Mouse (Mus musculus): Measurements from ENCODE around the gene Gm20878. TPM values are rescaled to one million over a fixed set of nuclear protein-coding genes. Genes with fewer than 3 reads are reported as not detected.
"Not testable (repeated sequence)": the region's sequence is repeated elsewhere in the genome, so short reads cannot be mapped to it uniquely, and the experiment has no call there.

The Gm20878 gene
- polyA plus RNA-seq (2014; fragmentation: Nextera tagmentation; extraction: Ambion mirVana): 1.1 and 1.2 TPM in 2 replicates

- H3K9me3 ChIP-seq (ENCODE audit: control insufficient read depth, low read length); ATAC-seq (ENCODE audit: insufficient number of reproducible peaks, insufficient read depth, low FRiP score, low read depth); H3K9ac ChIP-seq (ENCODE audit: low read length); H3K36me3 ChIP-seq (ENCODE audit: control insufficient read depth, insufficient read depth, low read length); H3K4me1 ChIP-seq (ENCODE audit: control insufficient read depth in 2 of 2, insufficient read depth in 2 of 2, low read length in 2 of 2); H3K27ac ChIP-seq (replicated peaks in 1 of 2; ENCODE audit: control insufficient read depth in 1 of 2, insufficient read depth in 1 of 2, low read depth in 2 of 2, low read length in 2 of 2); H3K27me3 ChIP-seq (ENCODE audit: control insufficient read depth, insufficient read depth, low read length); H3K4me3 ChIP-seq (ENCODE audit: control insufficient read depth in 1 of 2, insufficient read depth in 1 of 2, low read depth in 1 of 2, low read length in 2 of 2); H3K4me2 ChIP-seq (ENCODE audit: low read length): not testable (repeated sequence)
- no CpG with 5 or more reads among the region's 8 CpGs for WGBS
Measured at GRCm38 (mm10) chr4:41941272-41941671, at the start of gene Gm20878. Gene Gm20878, plus strand, starts transcription at chr4:41941572.

- H3K4me1 ChIP-seq (ENCODE audit: control insufficient read depth in 2 of 2, insufficient read depth in 2 of 2, low read length in 2 of 2); H3K4me3 ChIP-seq (ENCODE audit: control insufficient read depth in 1 of 2, insufficient read depth in 1 of 2, low read depth in 1 of 2, low read length in 2 of 2); H3K27ac ChIP-seq (replicated peaks in 1 of 2; ENCODE audit: control insufficient read depth in 1 of 2, insufficient read depth in 1 of 2, low read depth in 2 of 2, low read length in 2 of 2); H3K9me3 ChIP-seq (ENCODE audit: control insufficient read depth, low read length); H3K27me3 ChIP-seq (ENCODE audit: control insufficient read depth, insufficient read depth, low read length); H3K9ac ChIP-seq (ENCODE audit: low read length); H3K4me2 ChIP-seq (ENCODE audit: low read length); H3K36me3 ChIP-seq (ENCODE audit: control insufficient read depth, insufficient read depth, low read length); ATAC-seq (ENCODE audit: insufficient number of reproducible peaks, insufficient read depth, low FRiP score, low read depth): not testable (repeated sequence)
- WGBS: no CpG with 5 or more reads among the region's 5 CpGs
Measured at GRCm38 (mm10) chr4:41903310-41903709, 38.1 kb upstream of the Gm20878 start, which contains the start of gene Gm21541. Gene Gm21541, plus strand, starts transcription at chr4:41903610.

- ATAC-seq (ENCODE audit: insufficient number of reproducible peaks, insufficient read depth, low FRiP score, low read depth); H3K4me3 ChIP-seq (ENCODE audit: control insufficient read depth in 1 of 2, insufficient read depth in 1 of 2, low read depth in 1 of 2, low read length in 2 of 2); H3K27ac ChIP-seq (replicated peaks in 1 of 2; ENCODE audit: control insufficient read depth in 1 of 2, insufficient read depth in 1 of 2, low read depth in 2 of 2, low read length in 2 of 2); H3K9ac ChIP-seq (ENCODE audit: low read length); H3K4me2 ChIP-seq (ENCODE audit: low read length); H3K9me3 ChIP-seq (ENCODE audit: control insufficient read depth, low read length); H3K27me3 ChIP-seq (ENCODE audit: control insufficient read depth, insufficient read depth, low read length); H3K36me3 ChIP-seq (ENCODE audit: control insufficient read depth, insufficient read depth, low read length); H3K4me1 ChIP-seq (ENCODE audit: control insufficient read depth in 2 of 2, insufficient read depth in 2 of 2, low read length in 2 of 2): not testable (repeated sequence)
- WGBS: no CpG with 5 or more reads among the region's 1 CpGs
Measured at GRCm38 (mm10) chr4:41965758-41966157, 24.4 kb downstream of the Gm20878 start, which contains the start of gene Fam205a4. Gene Fam205a4, plus strand, starts transcription at chr4:41966058.

Other genes starting within 250 kb of the Gm20878 start
- 1.2 and 2.8 TPM in 2 replicates for gene Cntfr, start 244.5 kb upstream of the Gm20878 start, polyA plus RNA-seq (2014; fragmentation: Nextera tagmentation; extraction: Ambion mirVana)
- 120 and 136 TPM in 2 replicates for gene Il11ra1, start 241.6 kb upstream of the Gm20878 start, polyA plus RNA-seq (2014; fragmentation: Nextera tagmentation; extraction: Ambion mirVana)
- gene Rpp25l, start 228.0 kb upstream of the Gm20878 start, polyA plus RNA-seq (2014; fragmentation: Nextera tagmentation; extraction: Ambion mirVana): 47.1 and 48.6 TPM in 2 replicates
- gene Dctn3, start 218.4 kb upstream of the Gm20878 start, polyA plus RNA-seq (2014; fragmentation: Nextera tagmentation; extraction: Ambion mirVana): 122 and 134 TPM in 2 replicates
- gene Arid3c, start 210.4 kb upstream of the Gm20878 start, polyA plus RNA-seq (2014; fragmentation: Nextera tagmentation; extraction: Ambion mirVana): not detected in 2 replicates
- gene Galt, start 186.3 kb upstream of the Gm20878 start, polyA plus RNA-seq (2014; fragmentation: Nextera tagmentation; extraction: Ambion mirVana): 59.6 and 63.7 TPM in 2 replicates
- 56.8 and 57.0 TPM in 2 replicates for gene Sigmar1, start 185.4 kb upstream of the Gm20878 start, polyA plus RNA-seq (2014; fragmentation: Nextera tagmentation; extraction: Ambion mirVana)
- 49.2 and 55.5 TPM in 2 replicates for gene Ccl27a, start 167.3 kb upstream of the Gm20878 start, polyA plus RNA-seq (2014; fragmentation: Nextera tagmentation; extraction: Ambion mirVana)
- not detected in 2 replicates for gene Gm21541, start 38.0 kb upstream of the Gm20878 start, polyA plus RNA-seq (2014; fragmentation: Nextera tagmentation; extraction: Ambion mirVana)
- gene Fam205a4, start 24.5 kb downstream of the Gm20878 start, polyA plus RNA-seq (2014; fragmentation: Nextera tagmentation; extraction: Ambion mirVana): 0.19 and 0.20 TPM in 2 replicates
- 0.12 and 0.16 TPM in 2 replicates for gene Gm21093, start 93.2 kb downstream of the Gm20878 start, polyA plus RNA-seq (2014; fragmentation: Nextera tagmentation; extraction: Ambion mirVana)
- gene Gm3893, start 149.6 kb downstream of the Gm20878 start, polyA plus RNA-seq (2014; fragmentation: Nextera tagmentation; extraction: Ambion mirVana): not detected in 2 replicates
- 7.5 TPM in 1 of 2 replicates, not detected in the other for gene Gm13304, start 173.2 kb downstream of the Gm20878 start, polyA plus RNA-seq (2014; fragmentation: Nextera tagmentation; extraction: Ambion mirVana)
- not detected in 2 replicates for gene Gm13306, start 211.9 kb downstream of the Gm20878 start, polyA plus RNA-seq (2014; fragmentation: Nextera tagmentation; extraction: Ambion mirVana)
- 0.74 TPM in 1 of 2 replicates, not detected in the other for gene Gm13305, start 227.0 kb downstream of the Gm20878 start, polyA plus RNA-seq (2014; fragmentation: Nextera tagmentation; extraction: Ambion mirVana)

All from heart, embryonic 14.5 days (tissue).